Mouse (Mus musculus) midbrain, embryonic 14.5 days (tissue): ENCODE data around the gene Pard3b. TPM values are rescaled to one million over a fixed set of nuclear protein-coding genes. Genes with fewer than 3 reads are reported as not detected.

Experiments
- ATAC-seq: fragments of 200-750 bp; cut with Nextera tagmentation; 2 replicates; pipeline ENCODE4 v1.8.0; 2017; ENCODE audit warnings: moderate number of reproducible peaks, moderate library complexity; ENCODE audit not compliant: low FRiP score, low TSS enrichment
- DNase-seq: peaks from one replicate; pipeline ENCODE4 v3.0.0-alpha.2; 2015
- H3K27ac ChIP-seq: fragments of 300-500 bp; sonication (generic); replicated peaks from 2 replicates; pipeline ENCODE4 v1.5.1; 2014; ENCODE audit warnings: mild to moderate bottlenecking, low read depth, low read length, moderate library complexity
- H3K27me3 ChIP-seq: fragments of 300-500 bp; sonication (generic); 2 replicates; pipeline ENCODE4 v1.6.1; 2014; ENCODE audit warnings: low read length, control low read depth, mixed read lengths; ENCODE audit not compliant: control insufficient read depth, insufficient read depth
- H3K36me3 ChIP-seq: fragments of 300-500 bp; sonication (generic); 2 replicates; pipeline ENCODE4 v1.6.1; 2014; ENCODE audit warnings: low read length, control low read depth; ENCODE audit not compliant: control insufficient read depth, insufficient read depth
- H3K4me1 ChIP-seq: fragments of 300-500 bp; sonication (generic); 2 replicates; pipeline ENCODE4 v1.6.1; 2014; ENCODE audit warnings: mild to moderate bottlenecking, antibody characterized with exemption, low read length, control low read depth; ENCODE audit not compliant: control insufficient read depth, insufficient read depth
- H3K4me2 ChIP-seq: fragments of 300-500 bp; sonication (generic); 2 replicates; pipeline ENCODE4 v1.6.1; 2014; ENCODE audit warnings: mild to moderate bottlenecking, low read length, moderate library complexity
- H3K4me3 ChIP-seq: fragments of 300-500 bp; sonication (generic); replicated peaks from 2 replicates; pipeline ENCODE4 v1.5.1; 2014; ENCODE audit warnings: low read depth, low read length
- H3K9ac ChIP-seq: fragments of 300-500 bp; sonication (generic); replicated peaks from 2 replicates; pipeline ENCODE4 v1.6.1; 2014; ENCODE audit warnings: mild to moderate bottlenecking, low read length, moderate library complexity
- H3K9me3 ChIP-seq: fragments of 300-500 bp; sonication (generic); 2 replicates; pipeline ENCODE4 v1.6.1; 2016; ENCODE audit warnings: low read length, control low read depth, mixed read lengths; ENCODE audit not compliant: control insufficient read depth
- WGBS: fragments of 180-500 bp; shearing (Covaris S2); extraction: QIAGEN DNeasy Blood & Tissue Kit; methylation state at CpG from one replicate; pipeline ENCODE4 v1.1.7; 2014; 5-methylcytosine and 5-hydroxymethylcytosine counted together
- polyA plus RNA-seq: library from polyadenylated mRNA; unstranded; fragments of >200 nt; fragmentation: Nextera tagmentation; extraction: Ambion mirVana; gene quantifications from 2 replicates; pipeline ENCODE4 v1.2.1, GENCODE M21; 2014

Gene Pard3b
- polyA plus RNA-seq, 1 experiment from 2014 or later: 7.8 TPM

DNA sequence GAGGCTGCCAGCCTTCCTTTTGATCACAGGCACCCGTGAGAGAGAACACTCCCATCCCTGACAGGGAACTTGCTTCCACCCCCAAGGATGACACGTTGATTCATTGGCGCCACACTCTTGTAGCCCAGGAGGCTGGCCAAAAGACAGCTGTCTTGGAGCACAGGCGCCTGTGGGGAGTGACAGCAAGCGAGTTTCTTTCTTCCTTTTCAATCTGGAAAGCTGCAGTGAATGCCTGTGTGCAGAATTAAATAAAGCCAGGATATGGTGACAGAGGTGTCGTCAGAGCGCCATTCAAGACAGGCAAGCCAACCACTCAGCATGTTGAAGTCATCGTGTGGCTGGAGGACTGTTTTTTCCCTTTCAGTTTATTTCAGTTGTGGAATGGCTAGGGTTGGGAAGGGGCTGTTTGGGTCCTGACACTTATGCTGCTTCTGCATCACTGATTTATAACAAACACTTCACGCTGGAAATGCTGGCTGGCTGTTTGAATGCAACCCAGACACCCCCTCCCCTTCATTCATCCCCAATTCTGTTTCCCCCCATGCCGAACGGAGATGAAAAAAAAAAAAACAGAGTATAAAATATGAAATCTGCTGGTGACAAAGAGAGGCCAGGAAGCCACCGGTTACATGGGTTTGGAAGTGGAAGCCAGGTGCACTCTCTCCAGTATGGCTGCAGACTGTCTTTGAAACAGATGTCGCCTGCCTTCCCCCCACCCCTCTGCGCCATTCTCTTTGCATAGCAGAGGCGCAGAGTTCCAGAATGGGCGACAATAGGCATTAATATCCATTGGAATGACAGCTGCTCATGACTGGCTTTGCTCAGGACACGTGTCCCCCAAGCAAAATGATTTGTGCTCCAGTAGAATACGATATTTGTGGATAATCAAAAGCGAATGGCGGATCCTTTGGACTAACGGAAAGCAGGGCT is 1044.1 kb downstream of the Pard3b start:
- peak overlapping the region; percentile 27 for H3K4me2 ChIP-seq
- H3K27me3 ChIP-seq: no peaks in the 10 kb centered on the region
- no peaks in the 10 kb centered on the region for H3K36me3 ChIP-seq
- ATAC-seq (peak; percentile 24; the same call in 1 of the 2 replicates), DNase-seq (peak; percentile 64)
- WGBS: 28% methylated on average over 21 of the region's 21 CpGs
- no peaks in the 10 kb centered on the region for H3K9me3 ChIP-seq
- H3K4me3 ChIP-seq: no peak overlapping the region
- H3K4me1 ChIP-seq: peaks cover 9% of the 10 kb centered on the region
- H3K27ac ChIP-seq: peak overlapping the region; percentile 50
- no peak overlapping the region; the same call in 1 of the 2 replicates for H3K9ac ChIP-seq

DNA sequence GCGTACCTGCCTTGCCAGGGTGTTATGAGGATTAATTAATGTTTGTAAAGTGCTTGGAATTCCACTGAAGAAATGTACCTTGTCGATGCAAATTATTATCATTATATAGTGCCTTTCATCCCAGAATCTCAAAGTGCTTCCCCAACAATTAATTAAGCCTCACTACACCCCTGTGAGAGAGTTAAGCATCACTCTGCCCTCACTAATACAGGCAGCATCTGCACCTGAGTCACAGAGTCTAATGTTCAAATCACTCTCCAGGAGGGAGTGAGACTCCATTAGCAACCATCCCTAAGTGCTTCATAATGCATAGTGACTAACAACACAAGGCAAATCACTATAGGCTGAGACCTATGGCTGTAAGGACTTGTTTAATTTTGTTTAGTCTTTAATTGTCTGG is 1044.9 kb downstream of the Pard3b start:
- no peak for DNase-seq
- Histone ChIP-seq H3K9ac (no peak overlapping the region), H3K4me2 (no peak overlapping the region), H3K27me3 (no peaks in the 10 kb centered on the region), H3K36me3 (no peaks in the 10 kb centered on the region), H3K4me1 (peaks cover 9% of the 10 kb centered on the region), H3K27ac (no peak overlapping the region), H3K4me3 (no peak overlapping the region), H3K9me3 (no peaks in the 10 kb centered on the region)
- ATAC-seq: no peak
- WGBS: 87% methylated on average over 2 of the region's 2 CpGs

DNA sequence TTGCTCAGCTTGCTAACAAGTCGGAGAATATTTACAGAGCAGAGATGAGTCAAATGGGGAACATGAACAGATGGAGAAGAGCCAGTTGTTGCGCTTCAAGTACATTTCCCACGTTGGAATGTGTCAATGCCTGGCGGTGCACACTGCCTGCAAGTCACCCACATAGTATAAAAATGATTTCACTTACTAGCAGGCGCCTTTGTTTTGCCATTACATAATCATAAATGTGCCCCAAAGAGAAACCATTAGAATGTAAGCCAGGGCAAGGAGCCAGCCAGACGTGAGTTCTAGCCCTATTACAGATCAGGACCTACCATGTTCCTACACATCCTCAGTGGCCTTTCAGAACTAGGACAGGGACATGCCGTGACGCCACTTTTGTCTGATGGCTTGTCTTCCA is 1048.9 kb downstream of the Pard3b start:
- H3K4me3 ChIP-seq: no peak overlapping the region
- no peak overlapping the region for H3K9ac ChIP-seq
- 91% methylated on average over 8 of the region's 8 CpGs for WGBS
- H3K27ac ChIP-seq: no peak overlapping the region
- no peaks in the 10 kb centered on the region for H3K27me3 ChIP-seq
- ATAC-seq (no peak), DNase-seq (no peak)
- H3K4me2 ChIP-seq: no peak overlapping the region
- peaks cover 7% of the 10 kb centered on the region for H3K4me1 ChIP-seq
- H3K9me3 ChIP-seq: no peaks in the 10 kb centered on the region
- no peaks in the 10 kb centered on the region for H3K36me3 ChIP-seq

DNA sequence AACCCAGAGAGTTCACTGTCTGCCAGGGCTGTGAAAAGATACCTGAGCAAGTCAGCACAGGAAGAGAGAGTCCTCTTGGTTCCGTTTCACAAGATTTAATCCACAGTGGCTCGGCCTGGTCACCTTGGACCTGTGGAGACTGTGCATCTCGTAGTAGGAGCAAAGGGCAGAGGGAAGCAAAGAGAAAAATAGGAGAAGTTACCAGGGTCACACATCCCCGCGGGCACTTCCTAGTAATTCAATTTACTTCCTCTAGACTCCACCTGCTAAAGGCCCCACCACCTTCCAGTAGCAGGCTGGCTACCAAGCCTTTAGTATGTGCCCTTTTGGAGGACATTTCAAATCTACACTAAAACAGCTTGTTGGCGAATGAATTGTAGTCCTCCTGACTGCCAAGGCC is 1052.6 kb downstream of the Pard3b start:
- H3K4me2 ChIP-seq: no peak overlapping the region
- no peaks in the 10 kb centered on the region for H3K27me3 ChIP-seq
- no peaks in the 10 kb centered on the region for H3K36me3 ChIP-seq
- WGBS: 91% methylated on average over 6 of the region's 6 CpGs
- H3K4me3 ChIP-seq: no peak overlapping the region
- H3K9me3 ChIP-seq: no peaks in the 10 kb centered on the region
- H3K4me1 ChIP-seq: no peaks in the 10 kb centered on the region
- ATAC-seq (no peak), DNase-seq (no peak)
- no peak overlapping the region for H3K9ac ChIP-seq
- no peak overlapping the region for H3K27ac ChIP-seq
